Mouse (Mus musculus): ENCODE measurements at regions not wholly inside any gene's neighbourhood (a gene's known extent, or its start where the extent isn't known, plus 50 kb on each side); places are given as distances from the start of the nearest gene placed in this dataset.

DNA sequence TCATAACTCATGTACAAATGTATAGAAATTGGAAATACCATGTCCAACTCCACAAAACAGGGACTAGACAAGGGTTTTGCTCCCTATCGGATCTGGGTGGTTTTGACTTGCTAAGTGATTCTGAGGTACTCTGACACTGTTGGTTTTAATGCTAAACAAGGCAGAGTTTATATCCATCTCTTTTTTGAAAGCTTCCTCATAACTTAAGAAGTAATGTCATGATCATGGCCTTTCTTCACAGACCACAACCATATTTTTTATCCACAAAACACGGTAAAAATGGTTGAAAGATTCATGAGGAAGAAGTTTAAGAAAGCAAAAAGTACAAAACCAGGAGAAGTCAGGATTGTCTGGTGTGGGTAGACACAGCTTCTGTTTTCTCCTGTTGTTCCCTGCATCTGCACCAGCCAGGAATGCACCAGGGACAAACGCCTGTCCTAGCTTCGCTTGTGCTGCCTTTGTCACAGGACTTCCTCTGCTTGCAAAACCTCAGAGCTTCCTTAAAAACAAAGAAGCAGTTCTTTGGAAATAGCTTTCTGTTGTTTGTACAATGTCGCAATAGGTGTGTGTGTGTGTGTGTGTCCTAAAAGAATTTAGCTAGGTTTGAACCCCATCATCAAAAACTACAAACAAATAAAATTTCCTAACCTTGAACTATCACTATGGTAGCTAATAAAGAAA lies 153.3 kb downstream of the Pah start:
- H3K36me3 ChIP-seq (ENCODE audit: control insufficient read depth, insufficient read depth, low read length): no peaks in the 10 kb centered on the region
- ATAC-seq (ENCODE audit: insufficient number of reproducible peaks, insufficient read depth, low FRiP score, low read depth): no peak

DNA sequence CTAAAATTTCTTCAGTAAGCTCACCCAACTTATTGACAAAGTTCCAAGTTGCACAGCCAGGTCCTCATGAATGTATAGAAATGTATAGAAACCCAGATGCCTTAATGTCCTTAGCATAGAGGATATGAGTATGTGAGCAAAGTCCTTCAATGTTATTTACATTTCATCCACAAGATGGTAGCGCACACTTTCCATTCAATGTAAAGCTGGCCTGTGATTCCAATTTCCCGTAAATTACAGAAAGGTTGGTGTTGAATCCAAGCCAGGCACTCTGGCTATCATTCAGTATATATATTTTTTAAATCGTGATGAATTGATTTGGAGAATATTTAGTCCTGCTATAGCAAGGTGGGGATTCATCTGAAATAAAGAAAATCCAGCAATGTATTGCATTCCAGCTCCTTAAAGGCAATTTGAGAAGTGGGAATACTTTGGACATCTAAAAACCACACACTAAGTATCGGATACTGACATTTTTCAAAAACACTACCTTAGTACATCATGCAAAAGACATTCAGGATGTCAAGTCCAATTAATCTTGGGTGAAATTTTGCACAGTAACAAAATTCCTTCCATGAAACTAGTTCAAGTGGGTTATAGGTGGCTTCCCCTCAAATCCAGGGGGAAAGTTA lies 154.6 kb downstream of the Pah start:
- no peak overlapping the region for H3K4me2 ChIP-seq (ENCODE audit: low read length)
- WGBS: 58% methylated on average over 4 of the region's 4 CpGs
- no peaks in the 10 kb centered on the region for H3K4me1 ChIP-seq (ENCODE audit: control insufficient read depth in 2 of 2, insufficient read depth in 2 of 2, low read length in 2 of 2)
- no peak for ATAC-seq (ENCODE audit: insufficient number of reproducible peaks, insufficient read depth, low FRiP score, low read depth)
- H3K36me3 ChIP-seq (ENCODE audit: control insufficient read depth, insufficient read depth, low read length): no peaks in the 10 kb centered on the region
- H3K27ac ChIP-seq (replicated peaks in 1 of 2; ENCODE audit: control insufficient read depth in 1 of 2, insufficient read depth in 1 of 2, low read depth in 2 of 2, low read length in 2 of 2): no peak overlapping the region
- no peaks in the 10 kb centered on the region for H3K9me3 ChIP-seq (ENCODE audit: control insufficient read depth, low read length)
- H3K9ac ChIP-seq (ENCODE audit: low read length): no peak overlapping the region
- no peak overlapping the region for H3K4me3 ChIP-seq (ENCODE audit: control insufficient read depth in 1 of 2, insufficient read depth in 1 of 2, low read depth in 1 of 2, low read length in 2 of 2)
- H3K27me3 ChIP-seq (ENCODE audit: control insufficient read depth, insufficient read depth, low read length): no peaks in the 10 kb centered on the region

More for the DNA sequence above, 153.3 kb downstream of the Pah start:
- Histone ChIP-seq H3K4me2 (ENCODE audit: low read length) (no peak overlapping the region), H3K9ac (ENCODE audit: low read length) (no peak overlapping the region), H3K9me3 (ENCODE audit: control insufficient read depth, low read length) (no peaks in the 10 kb centered on the region), H3K4me3 (ENCODE audit: control insufficient read depth in 1 of 2, insufficient read depth in 1 of 2, low read depth in 1 of 2, low read length in 2 of 2) (no peak overlapping the region), H3K27ac (replicated peaks in 1 of 2; ENCODE audit: control insufficient read depth in 1 of 2, insufficient read depth in 1 of 2, low read depth in 2 of 2, low read length in 2 of 2) (no peak overlapping the region), H3K4me1 (ENCODE audit: control insufficient read depth in 2 of 2, insufficient read depth in 2 of 2, low read length in 2 of 2) (no peaks in the 10 kb centered on the region), H3K27me3 (ENCODE audit: control insufficient read depth, insufficient read depth, low read length) (no peaks in the 10 kb centered on the region)
- 57% methylated on average over 5 of the region's 5 CpGs for WGBS

DNA sequence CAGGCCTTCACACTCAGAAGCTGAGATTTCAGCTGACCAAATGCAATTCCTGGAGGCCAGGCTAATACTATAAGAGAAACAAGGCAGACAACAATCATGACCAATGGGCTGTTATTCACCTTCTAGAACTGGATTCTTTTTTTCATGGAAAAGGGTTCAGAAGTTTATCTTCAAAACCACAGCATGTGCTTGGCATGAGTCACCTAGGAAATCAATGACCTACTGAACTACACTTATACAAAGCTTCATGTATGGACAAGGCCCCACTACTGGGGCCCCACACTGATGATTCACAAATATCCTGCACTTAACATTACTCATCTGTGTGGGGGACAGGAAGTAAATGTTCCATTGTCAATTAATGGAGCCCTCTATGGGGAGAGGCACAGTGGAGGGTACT lies 157.4 kb downstream of the Pah start:
- no peak for ATAC-seq (ENCODE audit: insufficient number of reproducible peaks, insufficient read depth, low FRiP score, low read depth)
- Histone ChIP-seq H3K4me1 (ENCODE audit: control insufficient read depth in 2 of 2, insufficient read depth in 2 of 2, low read length in 2 of 2) (no peaks in the 10 kb centered on the region), H3K4me2 (ENCODE audit: low read length) (no peak overlapping the region), H3K9ac (ENCODE audit: low read length) (no peak overlapping the region), H3K9me3 (ENCODE audit: control insufficient read depth, low read length) (no peaks in the 10 kb centered on the region), H3K4me3 (ENCODE audit: control insufficient read depth in 1 of 2, insufficient read depth in 1 of 2, low read depth in 1 of 2, low read length in 2 of 2) (no peak overlapping the region), H3K27me3 (ENCODE audit: control insufficient read depth, insufficient read depth, low read length) (no peaks in the 10 kb centered on the region), H3K27ac (replicated peaks in 1 of 2; ENCODE audit: control insufficient read depth in 1 of 2, insufficient read depth in 1 of 2, low read depth in 2 of 2, low read length in 2 of 2) (no peak overlapping the region), H3K36me3 (ENCODE audit: control insufficient read depth, insufficient read depth, low read length) (no peaks in the 10 kb centered on the region)

DNA sequence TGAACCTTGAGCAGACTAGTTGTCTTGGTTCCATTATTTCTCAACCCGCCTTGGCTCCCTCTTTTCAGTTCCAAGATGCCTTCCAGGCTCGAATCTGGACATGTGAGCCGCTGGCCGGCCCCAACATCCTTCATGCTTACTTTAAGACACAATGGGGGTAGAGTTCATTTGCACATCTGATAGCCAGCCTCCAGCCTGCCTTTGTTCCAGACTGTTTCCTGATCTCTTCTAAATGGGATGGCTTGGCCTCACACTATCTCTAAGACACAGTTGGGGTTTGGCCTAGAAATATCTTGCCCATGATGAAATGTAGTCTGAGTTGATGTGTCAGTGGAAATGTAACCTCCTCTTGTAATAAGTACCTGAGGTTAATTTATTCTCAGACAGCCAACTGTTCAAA lies 164.7 kb downstream of the Pah start:
- Histone ChIP-seq H3K27ac (replicated peaks in 1 of 2; ENCODE audit: control insufficient read depth in 1 of 2, insufficient read depth in 1 of 2, low read depth in 2 of 2, low read length in 2 of 2) (no peak overlapping the region), H3K4me2 (ENCODE audit: low read length) (no peak overlapping the region), H3K9ac (ENCODE audit: low read length) (no peak overlapping the region), H3K4me1 (ENCODE audit: control insufficient read depth in 2 of 2, insufficient read depth in 2 of 2, low read length in 2 of 2) (no peaks in the 10 kb centered on the region), H3K9me3 (ENCODE audit: control insufficient read depth, low read length) (no peaks in the 10 kb centered on the region), H3K36me3 (ENCODE audit: control insufficient read depth, insufficient read depth, low read length) (no peaks in the 10 kb centered on the region), H3K4me3 (ENCODE audit: control insufficient read depth in 1 of 2, insufficient read depth in 1 of 2, low read depth in 1 of 2, low read length in 2 of 2) (no peak overlapping the region), H3K27me3 (ENCODE audit: control insufficient read depth, insufficient read depth, low read length) (no peaks in the 10 kb centered on the region)
- WGBS: 70% methylated on average over 4 of the region's 4 CpGs
- ATAC-seq (ENCODE audit: insufficient number of reproducible peaks, insufficient read depth, low FRiP score, low read depth): no peak

DNA sequence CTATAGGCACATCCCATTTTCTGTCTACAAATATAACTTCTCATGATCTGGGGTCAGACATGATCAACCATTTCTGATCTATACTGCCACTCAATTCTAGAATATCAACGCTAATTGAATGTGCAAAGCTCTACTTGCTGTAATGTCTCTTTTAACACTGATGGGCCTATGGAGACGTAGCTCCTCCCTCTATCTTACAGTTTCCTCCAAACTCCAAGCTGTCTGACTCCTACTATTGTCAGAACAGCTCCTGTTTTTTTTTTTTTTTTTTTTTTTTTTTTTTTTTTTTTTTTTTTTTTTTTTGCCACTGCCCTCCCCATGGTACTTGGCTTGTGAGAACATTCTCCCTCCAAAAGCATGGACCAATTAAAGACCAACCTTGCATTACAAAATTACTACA lies 165.2 kb downstream of the Pah start:
- Histone ChIP-seq H3K4me2 (ENCODE audit: low read length) (no peak overlapping the region), H3K4me3 (ENCODE audit: control insufficient read depth in 1 of 2, insufficient read depth in 1 of 2, low read depth in 1 of 2, low read length in 2 of 2) (no peak overlapping the region), H3K27me3 (ENCODE audit: control insufficient read depth, insufficient read depth, low read length) (no peaks in the 10 kb centered on the region), H3K36me3 (ENCODE audit: control insufficient read depth, insufficient read depth, low read length) (no peaks in the 10 kb centered on the region), H3K9me3 (ENCODE audit: control insufficient read depth, low read length) (no peaks in the 10 kb centered on the region), H3K27ac (replicated peaks in 1 of 2; ENCODE audit: control insufficient read depth in 1 of 2, insufficient read depth in 1 of 2, low read depth in 2 of 2, low read length in 2 of 2) (no peak overlapping the region), H3K9ac (ENCODE audit: low read length) (no peak overlapping the region), H3K4me1 (ENCODE audit: control insufficient read depth in 2 of 2, insufficient read depth in 2 of 2, low read length in 2 of 2) (no peaks in the 10 kb centered on the region)
- no peak for ATAC-seq (ENCODE audit: insufficient number of reproducible peaks, insufficient read depth, low FRiP score, low read depth)
- WGBS: 67% methylated on average over 2 of the region's 2 CpGs

DNA sequence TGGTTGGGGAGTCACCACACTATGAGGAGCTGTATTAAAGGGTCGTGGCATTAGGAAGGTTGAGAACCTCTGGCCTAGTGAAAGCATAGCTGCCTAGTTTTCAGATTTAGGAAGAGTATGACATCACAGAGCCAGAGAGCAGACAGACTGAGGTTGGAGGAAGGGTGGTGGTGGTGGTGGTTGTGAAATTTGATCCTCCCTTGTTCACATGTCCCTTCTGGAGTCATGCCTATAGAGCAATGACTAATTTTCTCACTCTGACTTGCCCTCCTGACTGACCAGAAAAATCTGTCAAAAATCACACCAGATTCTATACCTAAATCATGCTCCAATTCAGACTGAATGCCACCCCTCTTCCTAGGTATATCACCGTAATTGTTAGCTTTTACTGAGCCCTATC lies 166.2 kb downstream of the Pah start:
- WGBS: 65% methylated on average over 2 of the region's 2 CpGs
- no peak overlapping the region for H3K4me2 ChIP-seq (ENCODE audit: low read length)
- no peaks in the 10 kb centered on the region for H3K36me3 ChIP-seq (ENCODE audit: control insufficient read depth, insufficient read depth, low read length)
- H3K9me3 ChIP-seq (ENCODE audit: control insufficient read depth, low read length): no peaks in the 10 kb centered on the region
- H3K9ac ChIP-seq (ENCODE audit: low read length): no peak overlapping the region
- no peak overlapping the region for H3K27ac ChIP-seq (replicated peaks in 1 of 2; ENCODE audit: control insufficient read depth in 1 of 2, insufficient read depth in 1 of 2, low read depth in 2 of 2, low read length in 2 of 2)
- no peak overlapping the region for H3K4me3 ChIP-seq (ENCODE audit: control insufficient read depth in 1 of 2, insufficient read depth in 1 of 2, low read depth in 1 of 2, low read length in 2 of 2)
- no peaks in the 10 kb centered on the region for H3K27me3 ChIP-seq (ENCODE audit: control insufficient read depth, insufficient read depth, low read length)
- no peak for ATAC-seq (ENCODE audit: insufficient number of reproducible peaks, insufficient read depth, low FRiP score, low read depth)
- H3K4me1 ChIP-seq (ENCODE audit: control insufficient read depth in 2 of 2, insufficient read depth in 2 of 2, low read length in 2 of 2): no peaks in the 10 kb centered on the region

DNA sequence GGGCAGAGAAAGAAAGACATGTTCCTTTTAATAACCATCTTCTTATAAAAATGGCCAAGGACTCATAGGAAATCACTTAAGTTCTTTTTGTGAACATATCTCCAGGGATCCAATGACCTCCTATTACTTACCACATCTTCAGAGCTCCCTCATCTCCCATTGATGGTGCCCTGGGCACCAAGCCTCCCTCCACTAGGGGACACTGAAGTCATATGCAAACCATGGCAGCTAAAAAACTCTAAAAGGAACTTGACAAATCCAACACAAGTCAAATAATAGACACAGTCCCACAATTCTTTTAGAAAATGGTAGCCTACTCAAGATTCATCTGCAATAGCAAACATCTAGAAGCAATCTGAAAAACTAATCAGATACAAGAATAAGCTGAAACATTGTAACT lies 167.2 kb upstream of the Igf1 start:
- Histone ChIP-seq H3K27ac (replicated peaks in 1 of 2; ENCODE audit: control insufficient read depth in 1 of 2, insufficient read depth in 1 of 2, low read depth in 2 of 2, low read length in 2 of 2) (no peak overlapping the region), H3K27me3 (ENCODE audit: control insufficient read depth, insufficient read depth, low read length) (no peaks in the 10 kb centered on the region), H3K4me2 (ENCODE audit: low read length) (no peak overlapping the region), H3K4me3 (ENCODE audit: control insufficient read depth in 1 of 2, insufficient read depth in 1 of 2, low read depth in 1 of 2, low read length in 2 of 2) (no peak overlapping the region), H3K4me1 (ENCODE audit: control insufficient read depth in 2 of 2, insufficient read depth in 2 of 2, low read length in 2 of 2) (no peaks in the 10 kb centered on the region), H3K9me3 (ENCODE audit: control insufficient read depth, low read length) (no peaks in the 10 kb centered on the region), H3K9ac (ENCODE audit: low read length) (no peak overlapping the region), H3K36me3 (ENCODE audit: control insufficient read depth, insufficient read depth, low read length) (no peaks in the 10 kb centered on the region)
- no peak for ATAC-seq (ENCODE audit: insufficient number of reproducible peaks, insufficient read depth, low FRiP score, low read depth)

DNA sequence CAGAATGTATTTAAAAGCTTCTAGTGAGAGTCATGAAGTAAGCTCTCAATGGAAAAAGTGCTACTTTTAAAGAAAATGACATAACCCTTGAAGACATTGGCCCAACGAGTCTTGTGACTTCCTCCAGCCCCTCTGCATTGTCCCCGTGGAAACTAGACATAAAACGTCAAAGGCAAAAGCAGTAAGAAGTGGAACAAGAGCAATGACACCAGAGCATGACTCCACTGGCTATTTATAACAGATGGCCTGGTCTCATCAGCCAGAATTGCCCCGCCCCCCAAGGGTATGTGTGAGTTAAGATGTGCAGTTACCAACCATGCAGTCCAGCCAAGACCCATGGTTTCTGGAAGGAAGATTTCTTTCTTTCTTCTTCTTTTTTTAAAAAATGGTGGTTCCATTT lies 161.6 kb upstream of the Igf1 start:
- Histone ChIP-seq H3K36me3 (ENCODE audit: control insufficient read depth, insufficient read depth, low read length) (no peaks in the 10 kb centered on the region), H3K4me1 (ENCODE audit: control insufficient read depth in 2 of 2, insufficient read depth in 2 of 2, low read length in 2 of 2) (peaks cover 2 to 5% of the 10 kb centered on the region in 2 experiments; a peak in 1 of 4 replicates), H3K27me3 (ENCODE audit: control insufficient read depth, insufficient read depth, low read length) (no peaks in the 10 kb centered on the region), H3K9ac (ENCODE audit: low read length) (no peak overlapping the region), H3K4me2 (ENCODE audit: low read length) (no peak overlapping the region), H3K27ac (replicated peaks in 1 of 2; ENCODE audit: control insufficient read depth in 1 of 2, insufficient read depth in 1 of 2, low read depth in 2 of 2, low read length in 2 of 2) (no peak overlapping the region), H3K9me3 (ENCODE audit: control insufficient read depth, low read length) (no peaks in the 10 kb centered on the region), H3K4me3 (ENCODE audit: control insufficient read depth in 1 of 2, insufficient read depth in 1 of 2, low read depth in 1 of 2, low read length in 2 of 2) (no peak overlapping the region)
- WGBS: 43% methylated on average over 4 of the region's 4 CpGs
- ATAC-seq (ENCODE audit: insufficient number of reproducible peaks, insufficient read depth, low FRiP score, low read depth): no peak

All from heart, embryonic 14.5 days (tissue).